Mouse (Mus musculus) erythroblast, embryonic 14.5 days (primary cell): Measurements from ENCODE around the gene Gm45618.

Experiments
- GATA1 ChIP-seq: IDR thresholded peaks from 2 replicates; pipeline ENCODE4 v1.6.1; 2012; ENCODE audit warnings: low read length, inconsistent platforms, mixed read lengths
- TAL1 ChIP-seq: IDR thresholded peaks from 3 replicates; pipeline ENCODE4 v1.6.1; 2012; ENCODE audit warnings: low read length, inconsistent platforms, mixed read lengths

DNA sequence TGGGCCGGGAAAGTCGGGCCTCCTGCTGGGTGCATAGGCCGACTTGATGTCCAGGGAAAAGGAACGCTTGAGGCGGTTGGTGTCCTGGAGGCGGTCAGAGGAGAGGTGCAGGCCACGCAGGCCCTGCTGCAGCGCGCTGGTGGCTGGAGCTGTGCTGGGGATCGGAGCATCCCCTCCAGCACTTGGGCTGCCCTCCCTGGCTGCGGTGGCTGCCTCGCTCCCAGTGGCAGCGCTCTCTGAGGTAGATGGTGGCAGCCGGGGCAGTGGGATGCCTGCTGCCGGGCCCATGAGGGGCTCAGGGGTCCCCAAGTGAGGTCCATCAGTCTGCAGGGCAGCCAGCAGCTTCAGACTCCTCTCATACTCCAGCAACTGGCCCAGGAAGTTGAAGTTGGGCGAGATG lies 37.9 kb downstream of the Gm45618 start:
- TF ChIP-seq GATA1 (no peak), TAL1 (no peak)
